Mouse (Mus musculus): ENCODE results near the gene Gcsam. TPM values are rescaled to one million over a fixed set of nuclear protein-coding genes. Genes with fewer than 3 reads are reported as not detected.

The Gcsam gene
- 0.09 and 0.12 TPM in 2 replicates for polyA plus RNA-seq (2012; rRNA removed)

GRCm38 (mm10) chr16:45610267-45610666 is at the start of gene Gcsam:
Gene Gcsam (plus strand): TSS chr16:45610380.

GRCm38 (mm10) chr16:45653934-45654332 is 43.8 kb downstream of the Gcsam start, which contains the start of gene BC016579:
Gene BC016579 (minus strand): TSS chr16:45654068.

Other genes with a start within 250 kb of the Gcsam start
- gene Cd200, start 201.3 kb upstream of the Gcsam start, polyA plus RNA-seq (2012; rRNA removed): 21.1 and 25.3 TPM in 2 replicates
- gene Gm609, start 117.4 kb upstream of the Gcsam start, polyA plus RNA-seq (2012; rRNA removed): 1.7 and 3.3 TPM in 2 replicates
- not detected in 2 replicates for gene Gm17783, start 78.3 kb upstream of the Gcsam start, polyA plus RNA-seq (2012; rRNA removed)
- not detected in 2 replicates for gene Slc9c1, start 75.1 kb upstream of the Gcsam start, polyA plus RNA-seq (2012; rRNA removed)
- 4.0 and 5.5 TPM in 2 replicates for gene BC016579, start 43.7 kb downstream of the Gcsam start, polyA plus RNA-seq (2012; rRNA removed)
- gene Tmprss7, start 83.3 kb downstream of the Gcsam start, polyA plus RNA-seq (2012; rRNA removed): 0.20 and 0.71 TPM in 2 replicates
- 2.0 and 2.5 TPM in 2 replicates for gene Tagln3, start 114.2 kb downstream of the Gcsam start, polyA plus RNA-seq (2012; rRNA removed)
- 3.2 TPM in 2 replicates for gene Abhd10, start 132.6 kb downstream of the Gcsam start, polyA plus RNA-seq (2012; rRNA removed)

Measured in colon, adult 2 months (tissue).